Mouse (Mus musculus) cerebellum, adult 9-11 months (tissue): ENCODE data around the gene Serpinb1a.

Experiments used
- DNase-seq: peaks from one replicate; pipeline ENCODE4 v3.0.0; 2022

Gene Serpinb1a

DNA sequence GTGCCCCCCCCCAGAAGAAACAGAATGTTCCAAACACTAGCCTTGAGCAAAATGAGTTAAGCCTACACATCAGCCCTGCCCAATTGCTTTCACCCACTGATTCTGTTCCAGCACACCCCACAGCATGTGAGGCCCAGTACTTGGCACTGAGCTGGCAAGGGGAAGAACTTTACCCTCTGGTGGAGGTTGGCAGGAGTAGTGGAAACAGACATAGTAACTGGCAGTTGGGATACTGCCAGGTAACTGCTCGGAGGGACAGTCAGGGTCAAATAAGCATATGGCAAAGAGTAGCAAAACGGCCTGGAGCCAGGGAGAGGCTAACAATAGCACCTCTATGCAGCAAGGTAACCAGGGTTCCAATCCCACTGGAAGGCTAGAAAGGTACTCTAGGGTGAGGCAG, 56.4 kb downstream of the Serpinb1a start:
- DNase-seq: peak; percentile 20
